In the genomic region with DNA sequence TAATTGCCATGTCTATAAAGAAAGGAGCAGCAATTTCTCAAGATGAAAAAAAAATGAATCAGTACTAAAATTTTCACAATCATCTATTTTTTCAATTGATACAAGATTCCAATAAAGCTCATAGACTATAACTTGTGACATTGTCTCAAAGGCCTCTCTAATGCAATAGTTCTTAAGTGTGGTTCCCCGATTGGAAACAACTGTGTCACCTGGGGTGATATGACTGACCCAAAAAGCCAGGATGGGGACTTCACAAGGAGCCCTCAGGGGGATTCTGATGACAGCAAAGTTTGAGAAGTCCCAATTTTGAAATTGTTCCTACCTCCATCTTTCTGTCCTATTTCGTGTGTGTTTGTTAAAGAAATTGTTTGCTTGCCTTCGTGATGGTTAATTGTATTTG, we compare ENCODE assay signal across 21 mouse cellular contexts.
DNase-seq lines count a peak whose midpoint lies in the region; ATAC-seq and TF ChIP-seq lines count a peak whose summit lies in the region.
"Had no signal": no experiment of that assay in that cellular context is flagged by ENCODE, and none has a peak within 500 bp of the region (broad histone marks: within the 10 kb centered on the region; RNA-seq: fewer than 3 reads in every experiment).

No protein-coding gene starts in this region.

- H3K9ac ChIP-seq in midbrain, embryonic 11.5 days (ENCODE audit: low read length): no peak overlapping the region
- no peak overlapping the region for H3K9ac ChIP-seq in midbrain, embryonic 13.5 days (replicated peaks)
- no peak overlapping the region; the same call in 1 of the 2 replicates for H3K9ac ChIP-seq in CH12.LX (ENCODE audit: insufficient read depth, low read depth)

- WGBS in midbrain, embryonic 11.5 days: 79% methylated on average over 3 of the region's 3 CpGs
- WGBS in midbrain, embryonic 13.5 days: 91% methylated on average over 3 of the region's 3 CpGs

- dilution Hi-C loops in CH12.LX (cut with MboI; ENCODE audit: extremely low pct_ligation_motif_present, extremely low pct_unique_long_range_greater_than_20kb, low sequenced_read_pairs): no loop called here

- no peak overlapping the region for H3K4me2 ChIP-seq in midbrain, embryonic 11.5 days
- H3K4me2 ChIP-seq in midbrain, embryonic 13.5 days (replicated peaks): no peak overlapping the region
- peak overlapping the region; percentile 15; the same call in 1 of the 2 replicates for H3K4me2 ChIP-seq in CH12.LX (ENCODE audit: insufficient read depth, low read depth, poor library complexity, severe bottlenecking)

- no peaks in the 10 kb centered on the region for H3K9me3 ChIP-seq in midbrain, embryonic 11.5 days (ENCODE audit: control insufficient read depth, low read length)
- H3K9me3 ChIP-seq in midbrain, embryonic 13.5 days: no peaks in the 10 kb centered on the region
- peaks cover 7% of the 10 kb centered on the region for H3K9me3 ChIP-seq in CH12.LX (replicated peaks; ENCODE audit: low read length)
- H3K9me3 ChIP-seq: G1E had no signal

- H3K79me2 ChIP-seq in CH12.LX (replicated peaks; ENCODE audit: control insufficient read depth, extremely low read depth, insufficient read depth, poor library complexity, severe bottlenecking): no peaks in the 10 kb centered on the region

- no peaks in the 10 kb centered on the region for H3K4me1 ChIP-seq in midbrain, embryonic 11.5 days (ENCODE audit: control insufficient read depth, insufficient read depth, low read length)
- no peaks in the 10 kb centered on the region for H3K4me1 ChIP-seq in midbrain, embryonic 13.5 days (replicated peaks)
- H3K4me1 ChIP-seq in CH12.LX (ENCODE audit: control insufficient read depth in 1 of 2, insufficient read depth in 2 of 2): peaks cover 26 to 47% of the 10 kb centered on the region in 2 experiments

- TF ChIP-seq EP300 in CH12.LX (IDR thresholded peaks at IDR 0.05; ENCODE audit: low read length): peak; percentile 83

- in situ Hi-C loops in CH12.LX (cut with MboI; ENCODE audit: low pct_ligation_motif_present, low pct_unique_long_range_greater_than_20kb, low sequenced_read_pairs): no loop called here

- no peak overlapping the region for H3K27ac ChIP-seq in midbrain, embryonic 11.5 days (ENCODE audit: low read depth, low read length)
- no peak overlapping the region for H3K27ac ChIP-seq in midbrain, embryonic 13.5 days
- H3K27ac ChIP-seq in CH12.LX (ENCODE audit: insufficient read depth, low read depth): peak overlapping the region; percentile 81; the same call in 1 of the 2 replicates

- no peak for TF ChIP-seq POLR2A in CH12.LX (IDR thresholded peaks at IDR 0.05; ENCODE audit: low read depth, low read length)

- peak; percentile 17 for DNase-seq in heart, adult 11 months
- no peak for DNase-seq in heart, postnatal 10 days
- peak; percentile 17 for DNase-seq in midbrain, embryonic 11.5 days (ENCODE audit: low spot score, missing footprints)
- DNase-seq in CH12.LX (ENCODE audit: extremely low read depth): peak; percentile 77
- DNase-seq in spleen, postnatal 4 days (ENCODE audit: low spot score in 2 of 2): no peak
- DNase-seq: adrenal gland, adult 2 months; adrenal gland, adult 8-10 months; adrenal gland, postnatal 10 days; adrenal gland, postnatal 14 days; adrenal gland, postnatal 25 days; adrenal gland, postnatal 36 days; B cell, adult 2 months; cerebellum, adult 11 months; cerebellum, adult 11-12 months; cerebellum, adult 18-20 months; cerebellum, adult 2 months had no signal

- TF ChIP-seq RAD21 in CH12.LX (IDR thresholded peaks at IDR 0.05; ENCODE audit: low read depth, low read length): no peak

- H3K4me3 ChIP-seq in midbrain, embryonic 11.5 days (ENCODE audit: low read depth, low read length): no peak overlapping the region
- H3K4me3 ChIP-seq in midbrain, embryonic 13.5 days (replicated peaks): no peak overlapping the region
- no peak overlapping the region for H3K4me3 ChIP-seq in CH12.LX (replicated peaks in 1 of 3; ENCODE audit: low read depth in 2 of 3, low read length in 2 of 3, poor library complexity in 1 of 3)

- H3K27me3 ChIP-seq in midbrain, embryonic 11.5 days (ENCODE audit: control insufficient read depth, insufficient read depth, low read length): no peaks in the 10 kb centered on the region
- H3K27me3 ChIP-seq in midbrain, embryonic 13.5 days: no peaks in the 10 kb centered on the region
- H3K27me3 ChIP-seq in CH12.LX (replicated peaks): no peaks in the 10 kb centered on the region
- H3K27me3 ChIP-seq: Patski had no signal

- TF ChIP-seq CTCF in CH12.LX (conservative IDR thresholded peaks at IDR 0.05 in 1 of 2, IDR thresholded peaks at IDR 0.05 in 1 of 2; ENCODE audit: low read depth in 2 of 2, low read length in 2 of 2): no peak

- intact Hi-C loops in heart, postnatal 10 days (cut with DNase I): no loop called here

- ATAC-seq in midbrain, embryonic 11.5 days (ENCODE audit: low FRiP score): no peak
- no peak for ATAC-seq in midbrain, embryonic 13.5 days
- ATAC-seq: activated CD4-positive, CD25-positive, alpha-beta regulatory T cell, adult 4 months; CD4-positive, CD25-positive, alpha-beta regulatory T cell, adult 4 months; Patski had no signal

- H3K36me3 ChIP-seq in midbrain, embryonic 11.5 days (ENCODE audit: control insufficient read depth, insufficient read depth, low read length): no peaks in the 10 kb centered on the region
- no peaks in the 10 kb centered on the region for H3K36me3 ChIP-seq in midbrain, embryonic 13.5 days
- H3K36me3 ChIP-seq in CH12.LX (replicated peaks in 1 of 2; ENCODE audit: control insufficient read depth in 1 of 2, insufficient read depth in 1 of 2, low read length in 1 of 2): peaks cover 0 to 1% of the 10 kb centered on the region in 2 experiments
- H3K36me3 ChIP-seq: G1E had no signal

TF ChIP-seq in CH12.LX, 34 proteins besides CTCF, POLR2A, EP300 and RAD21:
- TF ChIP-seq MXI1 (IDR thresholded peaks at IDR 0.05; ENCODE audit: low read depth, low read length) (no peak), E2F4 (IDR thresholded peaks at IDR 0.05; ENCODE audit: insufficient replicate concordance, low read depth, low read length) (no peak), MAX (IDR thresholded peaks at IDR 0.05; ENCODE audit: low read length) (no peak), USF2 (conservative IDR thresholded peaks at IDR 0.05; ENCODE audit: low read depth, low read length) (no peak), CHD2 (IDR thresholded peaks at IDR 0.05; ENCODE audit: low read length) (0 out of 2 replicates have a peak, but pooled peaks have one; percentile 3), UBTF (IDR thresholded peaks at IDR 0.05; ENCODE audit: low read depth, low read length) (no peak), TCF12 (IDR thresholded peaks at IDR 0.05; ENCODE audit: low read depth, low read length) (no peak), KAT2A (IDR thresholded peaks at IDR 0.05; ENCODE audit: insufficient replicate concordance, low read length) (no peak), MAZ (IDR thresholded peaks at IDR 0.05; ENCODE audit: low read depth, low read length) (0 out of 2 replicates have a peak, but pooled peaks have one; percentile 8), ZKSCAN1 (IDR thresholded peaks at IDR 0.05; ENCODE audit: borderline replicate concordance, low read depth, low read length) (no peak), MEF2A (IDR thresholded peaks at IDR 0.05; ENCODE audit: borderline replicate concordance, low read depth, low read length) (peak; percentile 76), SMC3 (IDR thresholded peaks at IDR 0.05; ENCODE audit: low read depth, low read length) (no peak), NRF1 (IDR thresholded peaks at IDR 0.05; ENCODE audit: low read depth, low read length) (no peak), POLR2AphosphoS2 (IDR thresholded peaks at IDR 0.05; ENCODE audit: low read depth, low read length) (no peak), TBP (conservative IDR thresholded peaks at IDR 0.05; ENCODE audit: low read depth, low read length) (no peak), ZC3H11A (IDR thresholded peaks at IDR 0.05; ENCODE audit: low read depth, low read length) (no peak), IRF4 (IDR thresholded peaks at IDR 0.05; ENCODE audit: low read depth, low read length) (peak; percentile 87), ZMIZ1 (IDR thresholded peaks at IDR 0.05; ENCODE audit: low read depth, low read length) (no peak), MAFK (IDR thresholded peaks at IDR 0.05; ENCODE audit: insufficient replicate concordance, low read length) (no peak), ELF1 (IDR thresholded peaks at IDR 0.05; ENCODE audit: low read depth, low read length) (no peak), BHLHE40 (IDR thresholded peaks at IDR 0.05; ENCODE audit: low read depth, low read length) (peak; percentile 54; the same call in 1 of the 2 replicates), GABPA (IDR thresholded peaks at IDR 0.05; ENCODE audit: insufficient replicate concordance, low read depth, low read length) (no peak), JUN (IDR thresholded peaks at IDR 0.05; ENCODE audit: insufficient read depth, low read depth, low read length) (peak; percentile 65), PAX5 (IDR thresholded peaks at IDR 0.05; ENCODE audit: low read length) (no peak), JUND (conservative IDR thresholded peaks at IDR 0.05; ENCODE audit: low read depth, low read length) (peak; percentile 68), CHD1 (IDR thresholded peaks at IDR 0.05; ENCODE audit: low read depth, low read length) (no peak), MYC (IDR thresholded peaks at IDR 0.05; ENCODE audit: low read depth, low read length) (no peak), RCOR1 (conservative IDR thresholded peaks at IDR 0.05; ENCODE audit: low read depth, low read length) (no peak), SIN3A (IDR thresholded peaks at IDR 0.05; ENCODE audit: low read length) (no peak; the same call in 1 of the 2 replicates), ETS1 (conservative IDR thresholded peaks at IDR 0.05; ENCODE audit: low read depth, low read length) (peak; percentile 81), NELFE (IDR thresholded peaks at IDR 0.05; ENCODE audit: low read depth, low read length) (no peak), USF1 (IDR thresholded peaks at IDR 0.05; ENCODE audit: low read depth, low read length) (no peak)

Comparison
In these comparisons a context has a peak if more than half of its experiments do, and no peak if none do; other contexts are left out.
1. DNase-seq: peak in heart, adult 11 months (single experiment), midbrain, embryonic 11.5 days (single experiment) and CH12.LX (single experiment); none in heart, postnatal 10 days (0 of 2) and spleen, postnatal 4 days (0 of 2).